14 mouse cellular contexts compared by ENCODE assay signal in genomic region chr14:48289602-48290599, GRCm38 (mm10).
A peak's percentile ranks its signal among the peaks of the same experiment; 100 is the strongest.
DNase-seq lines count a peak whose midpoint lies in the region; TF ChIP-seq lines count a peak whose summit lies in the region.
"Had no signal": no experiment of that assay in that cellular context is flagged by ENCODE, and none has a peak within 500 bp of the region (broad histone marks: within the 10 kb centered on the region; RNA-seq: fewer than 3 reads in every experiment).

No protein-coding gene starts in this region.

- no peak for TF ChIP-seq CTCF in cortical plate, adult 2 months (IDR thresholded peaks at IDR 0.05; ENCODE audit: extremely low read depth, insufficient read depth, low read length)

- no peak overlapping the region for H3K4me3 ChIP-seq in cortical plate, adult 2 months (ENCODE audit: insufficient read depth, low read length)
- H3K4me3 ChIP-seq: neural tube, embryonic 15.5 days had no signal

- H3K27ac ChIP-seq in cortical plate, adult 2 months (ENCODE audit: insufficient read depth, low read length) = peak overlapping the region; percentile 18; the same call in 1 of the 2 replicates
- H3K27ac ChIP-seq: hindbrain, embryonic 14.5 days; neural tube, embryonic 15.5 days had no signal

- TF ChIP-seq POLR2A in cortical plate, adult 2 months (IDR thresholded peaks at IDR 0.05; ENCODE audit: extremely low read depth, insufficient read depth, low read length) = no peak

- peak; percentile 10 for DNase-seq in gastrocnemius, postnatal 10 days
- no peak for DNase-seq in gastrocnemius, adult 18-20 months (ENCODE audit: low spot score)
- DNase-seq in 3134 (ENCODE audit: extremely low read depth, insufficient read length, low spot score) = peak; percentile 43
- peak; percentile 58 for DNase-seq in lung, postnatal 10 days
- no peak for DNase-seq in layer of hippocampus, postnatal 25 days (ENCODE audit: extremely low spot score in 1 of 2, low spot score in 1 of 2)
- no peak for DNase-seq in cerebellum, adult 8-10 months
- DNase-seq: cerebellum, adult 11 months; kidney, adult 8-10 months; liver; spleen, adult 18-20 months; thymus, postnatal 4 days had no signal

- peaks cover 2% of the 10 kb centered on the region; the same call in 1 of the 2 replicates for H3K4me1 ChIP-seq in cortical plate, adult 2 months (ENCODE audit: control insufficient read depth, insufficient read depth, low read length)
- H3K4me1 ChIP-seq: neural tube, embryonic 15.5 days had no signal

Comparison
In these comparisons a context has a peak if more than half of its experiments do, and no peak if none do; other contexts are left out.
1. DNase-seq: peak in gastrocnemius, postnatal 10 days (single experiment), 3134 (single experiment) and lung, postnatal 10 days (single experiment); none in gastrocnemius, adult 18-20 months (single experiment), layer of hippocampus, postnatal 25 days (0 of 2) and cerebellum, adult 8-10 months (single experiment).